Mouse (Mus musculus) stomach, embryonic 16.5 days (tissue): ENCODE data around the gene 3100002H09Rik. TPM values are rescaled to one million over a fixed set of nuclear protein-coding genes. Genes with fewer than 3 reads are reported as not detected.
A peak's percentile ranks its signal among the peaks of the same experiment; 100 is the strongest.

ENCODE experiments used
- ATAC-seq: fragments of 200-750 bp; cut with Nextera tagmentation; 2 replicates; pipeline ENCODE4 v1.8.0; 2017; ENCODE audit warnings: moderate number of reproducible peaks, moderate TSS enrichment; ENCODE audit not compliant: insufficient read depth, low FRiP score
- H3K27ac ChIP-seq: fragments of 300-500 bp; sonication (generic); 2 replicates; pipeline ENCODE4 v1.5.1; 2014; ENCODE audit warnings: low read length
- H3K27me3 ChIP-seq: fragments of 300-500 bp; sonication (generic); 2 replicates; pipeline ENCODE4 v1.6.1; 2014; ENCODE audit warnings: low read length, control low read depth, mixed read lengths; ENCODE audit not compliant: control insufficient read depth, insufficient read depth
- H3K36me3 ChIP-seq: fragments of 300-500 bp; sonication (generic); 2 replicates; pipeline ENCODE4 v1.6.1; 2014; ENCODE audit warnings: low read length; ENCODE audit not compliant: control insufficient read depth, insufficient read depth
- H3K4me1 ChIP-seq: fragments of 300-500 bp; sonication (generic); 2 replicates; pipeline ENCODE4 v1.6.1; 2014; ENCODE audit warnings: low read length, control low read depth, mixed read lengths; ENCODE audit not compliant: control insufficient read depth, insufficient read depth
- H3K4me2 ChIP-seq: fragments of 300-500 bp; sonication (generic); 2 replicates; pipeline ENCODE4 v1.6.1; 2014; ENCODE audit warnings: low read depth, low read length, mixed read lengths
- H3K4me3 ChIP-seq: fragments of 300-500 bp; sonication (generic); replicated peaks from 2 replicates; pipeline ENCODE4 v1.5.1; 2014; ENCODE audit warnings: mild to moderate bottlenecking, low read length
- H3K9ac ChIP-seq: fragments of 300-500 bp; sonication (generic); 2 replicates; pipeline ENCODE4 v1.6.1; 2014; ENCODE audit warnings: low read length
- H3K9me3 ChIP-seq: fragments of 300-500 bp; sonication (generic); replicated peaks from 2 replicates; pipeline ENCODE4 v1.6.1; 2016; ENCODE audit warnings: low read length, control low read depth; ENCODE audit not compliant: control insufficient read depth
- WGBS: fragments of 180-500 bp; shearing (Covaris S2); extraction: QIAGEN DNeasy Blood & Tissue Kit; methylation state at CpG from one replicate; pipeline ENCODE4 v1.1.7; 2014; 5-methylcytosine and 5-hydroxymethylcytosine counted together
- polyA plus RNA-seq: library from polyadenylated mRNA; unstranded; fragments of >200 nt; fragmentation: Nextera tagmentation; extraction: Ambion mirVana; gene quantifications from 2 replicates; pipeline ENCODE4 v1.2.1, GENCODE M21; 2015

3100002H09Rik gene
- polyA plus RNA-seq, 1 experiment from 2014 or later: not detected

- no peak overlapping the region for H3K9ac ChIP-seq
- no peak overlapping the region for H3K4me3 ChIP-seq
- H3K9me3 ChIP-seq: no peaks in the 10 kb centered on the region
- no peaks in the 10 kb centered on the region for H3K36me3 ChIP-seq
- ATAC-seq: no peak
- peaks cover 9% of the 10 kb centered on the region for H3K27me3 ChIP-seq
- H3K4me2 ChIP-seq: no peak overlapping the region
- H3K27ac ChIP-seq: no peak overlapping the region
- WGBS: 65% methylated on average over 8 of the region's 8 CpGs
- no peaks in the 10 kb centered on the region for H3K4me1 ChIP-seq
Observed at GRCm38 (mm10) chr4:124607166-124607565, 3.4 kb downstream of the 3100002H09Rik start.

GRCm38 (mm10) chr4:124606180-124606579 is 4.4 kb downstream of the 3100002H09Rik start:
- Histone ChIP-seq H3K4me3 (no peak overlapping the region), H3K9ac (no peak overlapping the region), H3K27ac (no peak overlapping the region), H3K36me3 (no peaks in the 10 kb centered on the region), H3K9me3 (no peaks in the 10 kb centered on the region), H3K4me1 (no peaks in the 10 kb centered on the region), H3K4me2 (no peak overlapping the region), H3K27me3 (peaks cover 9% of the 10 kb centered on the region)
- 81% methylated on average over 3 of the region's 3 CpGs for WGBS
- ATAC-seq: peak; percentile 64

GRCm38 (mm10) chr4:124605255-124605654 is 5.3 kb downstream of the 3100002H09Rik start:
- Histone ChIP-seq H3K9ac (no peak overlapping the region), H3K4me1 (no peaks in the 10 kb centered on the region), H3K27me3 (peaks cover 9% of the 10 kb centered on the region), H3K36me3 (no peaks in the 10 kb centered on the region), H3K4me3 (no peak overlapping the region), H3K4me2 (no peak overlapping the region), H3K9me3 (no peaks in the 10 kb centered on the region), H3K27ac (no peak overlapping the region)
- no peak; the same call in 1 of the 2 replicates for ATAC-seq
- WGBS: 62% methylated on average over 5 of the region's 5 CpGs

- Histone ChIP-seq H3K9ac (no peak overlapping the region), H3K9me3 (no peaks in the 10 kb centered on the region), H3K27ac (no peak overlapping the region), H3K4me2 (no peak overlapping the region), H3K4me3 (no peak overlapping the region), H3K27me3 (peaks cover 9% of the 10 kb centered on the region), H3K36me3 (no peaks in the 10 kb centered on the region), H3K4me1 (no peaks in the 10 kb centered on the region)
- no peak for ATAC-seq
- 23% methylated on average over 9 of the region's 9 CpGs for WGBS
Observed at GRCm38 (mm10) chr4:124603712-124604111, 6.9 kb downstream of the 3100002H09Rik start.

GRCm38 (mm10) chr4:124595929-124596328 is 14.7 kb downstream of the 3100002H09Rik start:
- WGBS: 71% methylated on average over 9 of the region's 9 CpGs
- ATAC-seq: no peak
- Histone ChIP-seq H3K4me2 (no peak overlapping the region), H3K4me1 (no peaks in the 10 kb centered on the region), H3K27ac (no peak overlapping the region), H3K9me3 (no peaks in the 10 kb centered on the region), H3K4me3 (no peak overlapping the region), H3K27me3 (0 out of 2 replicates have a peak, but pooled peaks cover 4% of the 10 kb centered on the region), H3K36me3 (no peaks in the 10 kb centered on the region), H3K9ac (no peak overlapping the region)

GRCm38 (mm10) chr4:124594933-124595332 is 15.7 kb downstream of the 3100002H09Rik start:
- WGBS: 33% methylated on average over 13 of the region's 13 CpGs
- Histone ChIP-seq H3K4me1 (no peaks in the 10 kb centered on the region), H3K9ac (no peak overlapping the region), H3K9me3 (no peaks in the 10 kb centered on the region), H3K4me3 (no peak overlapping the region), H3K4me2 (no peak overlapping the region), H3K27me3 (0 out of 2 replicates have a peak, but pooled peaks cover 4% of the 10 kb centered on the region), H3K27ac (no peak overlapping the region), H3K36me3 (no peaks in the 10 kb centered on the region)
- no peak for ATAC-seq

- H3K9ac ChIP-seq: no peak overlapping the region
- WGBS: 44% methylated on average over 9 of the region's 9 CpGs
Observed at GRCm38 (mm10) chr4:124593691-124594090, 16.9 kb downstream of the 3100002H09Rik start.

GRCm38 (mm10) chr4:124593210-124593609 is 17.4 kb downstream of the 3100002H09Rik start:
- Histone ChIP-seq H3K27me3 (0 out of 2 replicates have a peak, but pooled peaks cover 4% of the 10 kb centered on the region), H3K4me1 (no peaks in the 10 kb centered on the region), H3K9me3 (no peaks in the 10 kb centered on the region)

More at GRCm38 (mm10) chr4:124593691-124594090, 16.9 kb downstream of the 3100002H09Rik start:
- H3K36me3 ChIP-seq: no peaks in the 10 kb centered on the region
- no peak for ATAC-seq
- no peak overlapping the region for H3K4me3 ChIP-seq
- H3K4me2 ChIP-seq: no peak overlapping the region
- no peaks in the 10 kb centered on the region for H3K4me1 ChIP-seq
- no peaks in the 10 kb centered on the region for H3K9me3 ChIP-seq
- H3K27me3 ChIP-seq: 0 out of 2 replicates have a peak, but pooled peaks cover 4% of the 10 kb centered on the region
- H3K27ac ChIP-seq: no peak overlapping the region

GRCm38 (mm10) chr4:124592241-124592640 is 18.4 kb downstream of the 3100002H09Rik start:
- Histone ChIP-seq H3K9ac (no peak overlapping the region), H3K27ac (no peak overlapping the region), H3K4me2 (no peak overlapping the region), H3K4me1 (no peaks in the 10 kb centered on the region), H3K27me3 (0 out of 2 replicates have a peak, but pooled peaks cover 4% of the 10 kb centered on the region), H3K4me3 (no peak overlapping the region), H3K9me3 (no peaks in the 10 kb centered on the region), H3K36me3 (no peaks in the 10 kb centered on the region)
- WGBS: 78% methylated on average over 5 of the region's 5 CpGs
- no peak for ATAC-seq

More at GRCm38 (mm10) chr4:124593210-124593609, 17.4 kb downstream of the 3100002H09Rik start:
- Histone ChIP-seq H3K4me2 (no peak overlapping the region), H3K4me3 (no peak overlapping the region), H3K27ac (no peak overlapping the region), H3K36me3 (no peaks in the 10 kb centered on the region), H3K9ac (no peak overlapping the region)
- ATAC-seq: no peak
